Mouse (Mus musculus) liver, postnatal 0 days (tissue): Measurements from ENCODE around the gene Elf2. TPM values are rescaled to one million over a fixed set of nuclear protein-coding genes. Genes with fewer than 3 reads are reported as not detected.
A peak's percentile ranks its signal among the peaks of the same experiment; 100 is the strongest.

Experiments used
- ATAC-seq: fragments of 200-750 bp; cut with Nextera tagmentation; 2 replicates; pipeline ENCODE4 v1.8.0; 2017; ENCODE audit warnings: mild to moderate bottlenecking, moderate library complexity
- DNase-seq: peaks from one replicate; pipeline ENCODE4 v3.0.0-alpha.2; 2016
- H3K27ac ChIP-seq: fragments of 300-500 bp; sonication (generic); 2 replicates; pipeline ENCODE4 v1.5.1; 2014; ENCODE audit warnings: antibody characterized with exemption, moderate library complexity, mild to moderate bottlenecking, low read depth
- H3K27me3 ChIP-seq: fragments of 300-500 bp; sonication (generic); 2 replicates; pipeline ENCODE4 v1.6.1; 2014; ENCODE audit warnings: low read length, control low read depth, mixed read lengths; ENCODE audit not compliant: insufficient read depth
- H3K36me3 ChIP-seq: fragments of 300-500 bp; sonication (generic); replicated peaks from 2 replicates; pipeline ENCODE4 v1.6.1; 2014; ENCODE audit warnings: mild to moderate bottlenecking, control low read depth, low read length, moderate library complexity, mixed read lengths; ENCODE audit not compliant: insufficient read depth
- H3K4me1 ChIP-seq: fragments of 300-500 bp; sonication (generic); 2 replicates; pipeline ENCODE4 v1.6.1; 2014; ENCODE audit warnings: antibody characterized with exemption, mild to moderate bottlenecking, control low read depth; ENCODE audit not compliant: insufficient read depth
- H3K4me2 ChIP-seq: fragments of 300-500 bp; sonication (generic); 2 replicates; pipeline ENCODE4 v1.6.1; 2014; ENCODE audit warnings: low read depth, mild to moderate bottlenecking, low read length, moderate library complexity, mixed read lengths
- H3K4me3 ChIP-seq: fragments of 300-500 bp; sonication (generic); 2 replicates; pipeline ENCODE4 v1.5.1; 2014; ENCODE audit warnings: low read depth, low read length
- H3K9ac ChIP-seq: fragments of 300-500 bp; sonication (generic); replicated peaks from 2 replicates; pipeline ENCODE4 v1.6.1; 2014; ENCODE audit warnings: mild to moderate bottlenecking, moderate library complexity
- H3K9me3 ChIP-seq: fragments of 300-500 bp; sonication (generic); 2 replicates; pipeline ENCODE4 v1.6.1; 2016; ENCODE audit warnings: mild to moderate bottlenecking, control low read depth, low read length, mixed read lengths
- CTCF ChIP-seq: sonication (generic); IDR thresholded peaks from 2 replicates; pipeline ENCODE4 v1.5.1; 2016; ENCODE audit warnings: antibody characterized with exemption, low read depth
- EP300 ChIP-seq: IDR thresholded peaks from 2 replicates; pipeline ENCODE4 v1.6.1; 2016; ENCODE audit warnings: antibody characterized with exemption, low read depth, mild to moderate bottlenecking
- WGBS: fragments of 180-500 bp; shearing (Covaris S2); extraction: QIAGEN DNeasy Blood & Tissue Kit; methylation state at CpG from one replicate; pipeline ENCODE4 v1.1.7; 2014; ENCODE audit not compliant: insufficient replicate concordance; 5-methylcytosine and 5-hydroxymethylcytosine counted together
- polyA plus RNA-seq: library from polyadenylated mRNA; unstranded; fragments of >200 nt; fragmentation: Nextera tagmentation; extraction: Ambion mirVana; gene quantifications from 2 replicates; pipeline ENCODE4 v1.2.1, GENCODE M21; 2015

The Elf2 gene
- polyA plus RNA-seq, 1 experiment from 2014 or later, result 22.1 TPM

DNA sequence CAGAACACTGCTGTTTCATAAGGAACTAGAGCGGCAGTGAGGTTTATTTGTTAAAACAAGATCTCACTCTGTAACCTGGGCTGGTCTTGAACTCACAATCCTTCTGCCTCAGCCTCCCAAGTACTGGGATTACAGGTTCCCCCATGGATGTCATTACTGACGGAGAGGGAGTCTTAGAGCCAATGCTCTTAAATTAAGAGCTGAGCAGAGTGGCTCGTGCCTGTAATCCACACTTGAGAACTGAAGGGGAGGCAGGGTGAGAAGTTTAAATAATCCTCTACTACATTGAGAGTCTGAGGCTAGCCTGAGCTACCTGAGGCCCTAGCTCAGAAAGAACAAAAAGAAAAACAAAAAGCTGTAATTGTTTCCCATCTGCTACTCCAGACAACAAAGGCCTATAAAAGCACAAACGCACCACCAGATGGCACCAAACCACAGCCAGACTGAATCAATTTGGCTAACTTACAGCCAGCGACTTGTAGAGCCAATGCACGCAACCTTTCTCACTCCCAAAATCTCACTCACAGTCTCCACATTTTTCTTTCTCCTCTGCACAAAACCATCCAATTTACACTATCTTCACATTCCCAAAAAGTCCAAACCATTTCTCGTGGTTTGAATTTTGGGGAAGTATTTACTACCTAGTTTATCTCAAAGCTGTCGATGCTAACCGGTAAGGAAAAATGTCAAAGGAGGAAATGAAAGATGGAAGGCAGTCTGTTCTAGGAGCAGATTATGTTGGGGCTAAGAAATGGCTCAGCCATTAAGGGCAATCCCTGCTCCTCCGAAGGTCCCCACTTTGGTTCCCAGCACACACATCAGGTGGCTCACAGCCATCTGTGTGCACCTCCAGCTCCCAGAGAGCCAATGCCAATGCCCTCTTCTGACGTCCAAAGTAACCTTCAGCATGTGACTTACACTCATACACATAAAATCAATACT lies 51.3 kb downstream of the Elf2 start:
- WGBS, result 55% methylated on average over 11 of the region's 11 CpGs
- peak; percentile 49 for ATAC-seq
- Histone ChIP-seq H3K9ac (no peak overlapping the region), H3K4me2 (no peak overlapping the region), H3K4me3 (no peak overlapping the region), H3K27me3 (no peaks in the 10 kb centered on the region), H3K9me3 (no peaks in the 10 kb centered on the region), H3K36me3 (peaks cover 30% of the 10 kb centered on the region), H3K27ac (no peak overlapping the region), H3K4me1 (peaks cover 3% of the 10 kb centered on the region; the same call in 1 of the 2 replicates)
- TF ChIP-seq CTCF (peak; percentile 89), EP300 (no peak)
- DNase-seq, result peak; percentile 82

DNA sequence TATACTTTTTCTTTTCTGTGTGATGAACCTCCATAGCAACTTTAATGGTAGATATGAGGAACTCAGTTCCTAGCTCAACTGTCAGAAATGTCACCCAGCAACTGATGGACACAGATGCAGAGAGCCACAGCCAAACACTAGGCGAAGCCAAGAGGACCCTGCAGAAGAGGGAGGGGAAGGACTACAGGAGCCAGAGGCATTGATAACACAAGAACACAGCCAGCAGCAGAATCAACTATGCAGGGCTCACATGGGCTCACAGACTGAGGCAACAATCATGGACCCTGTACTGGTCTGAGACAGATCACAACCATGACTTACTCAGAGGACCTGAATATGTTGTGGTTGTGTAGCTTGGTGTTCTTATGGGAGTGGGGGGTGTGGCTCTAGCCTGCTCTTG lies 56.1 kb downstream of the Elf2 start:
- Histone ChIP-seq H3K27ac (no peak overlapping the region), H3K27me3 (no peaks in the 10 kb centered on the region), H3K9me3 (no peaks in the 10 kb centered on the region), H3K36me3 (peaks cover 19% of the 10 kb centered on the region), H3K4me2 (no peak overlapping the region), H3K4me3 (no peak overlapping the region), H3K4me1 (peaks cover 1% of the 10 kb centered on the region; the same call in 1 of the 2 replicates), H3K9ac (no peak overlapping the region)
- TF ChIP-seq CTCF (no peak), EP300 (no peak)
- WGBS, result 81% methylated on average over 1 of the region's 1 CpGs
- ATAC-seq (no peak), DNase-seq (no peak)

DNA sequence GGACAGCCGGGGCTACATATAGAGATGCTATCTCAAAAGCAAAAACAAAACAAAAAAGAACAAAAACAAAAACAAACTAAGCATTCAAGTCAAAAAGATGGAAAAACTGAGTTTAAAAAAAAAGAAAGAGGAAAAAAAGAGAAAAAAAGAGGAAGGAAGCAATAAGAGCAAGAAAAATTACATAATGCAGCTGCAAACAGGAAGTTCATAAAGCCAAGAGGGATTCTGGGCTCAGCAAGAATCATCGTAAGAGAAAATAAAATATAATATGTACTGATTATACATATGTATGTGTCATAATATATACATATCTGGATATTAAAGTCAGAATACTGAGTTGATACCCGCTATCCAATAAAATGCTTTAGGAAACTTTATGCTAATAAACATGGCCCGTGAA lies 58.7 kb downstream of the Elf2 start:
- H3K4me3 ChIP-seq, result no peak overlapping the region
- no peak overlapping the region for H3K9ac ChIP-seq
- no peaks in the 10 kb centered on the region for H3K9me3 ChIP-seq
- TF ChIP-seq CTCF (no peak), EP300 (no peak)
- no peaks in the 10 kb centered on the region for H3K27me3 ChIP-seq
- 82% methylated on average over 4 of the region's 4 CpGs for whole genome bisulfite sequencing
- H3K36me3 ChIP-seq, result peaks cover 19% of the 10 kb centered on the region
- H3K27ac ChIP-seq, result no peak overlapping the region
- DNase-seq (no peak), ATAC-seq (no peak)
- H3K4me2 ChIP-seq, result no peak overlapping the region
- H3K4me1 ChIP-seq, result no peaks in the 10 kb centered on the region

DNA sequence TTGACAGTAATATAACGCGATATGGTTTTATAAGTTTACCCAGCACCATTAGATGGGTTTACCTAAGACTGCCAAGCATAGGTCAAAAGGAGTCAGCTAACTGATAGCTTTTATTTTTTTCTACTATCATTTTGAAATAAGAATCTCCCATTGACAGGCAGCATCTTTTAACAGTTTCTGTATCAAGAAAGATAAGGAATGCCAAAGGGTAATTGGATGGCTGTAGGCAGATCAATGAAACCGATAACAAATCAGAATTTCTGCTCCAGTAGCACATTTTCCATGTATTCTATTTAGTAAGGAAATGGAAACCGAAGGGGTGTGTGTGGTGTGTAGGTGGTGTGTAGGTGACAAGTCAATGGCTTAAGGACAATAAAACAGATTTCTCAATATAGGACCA lies 62.0 kb downstream of the Elf2 start:
- no peak for TF ChIP-seq CTCF
- DNase-seq (no peak), ATAC-seq (no peak)
- H3K36me3 ChIP-seq, result 0 out of 2 replicates have a peak, but pooled peaks cover 2% of the 10 kb centered on the region
- H3K27me3 ChIP-seq, result no peaks in the 10 kb centered on the region
- no peak overlapping the region for H3K9ac ChIP-seq
- H3K9me3 ChIP-seq, result no peaks in the 10 kb centered on the region
- no peak overlapping the region for H3K27ac ChIP-seq
- H3K4me3 ChIP-seq, result no peak overlapping the region
- 75% methylated on average over 4 of the region's 4 CpGs for WGBS
- peak overlapping the region; percentile 69; the same call in 1 of the 2 replicates for H3K4me2 ChIP-seq
- peaks cover 9% of the 10 kb centered on the region for H3K4me1 ChIP-seq

DNA sequence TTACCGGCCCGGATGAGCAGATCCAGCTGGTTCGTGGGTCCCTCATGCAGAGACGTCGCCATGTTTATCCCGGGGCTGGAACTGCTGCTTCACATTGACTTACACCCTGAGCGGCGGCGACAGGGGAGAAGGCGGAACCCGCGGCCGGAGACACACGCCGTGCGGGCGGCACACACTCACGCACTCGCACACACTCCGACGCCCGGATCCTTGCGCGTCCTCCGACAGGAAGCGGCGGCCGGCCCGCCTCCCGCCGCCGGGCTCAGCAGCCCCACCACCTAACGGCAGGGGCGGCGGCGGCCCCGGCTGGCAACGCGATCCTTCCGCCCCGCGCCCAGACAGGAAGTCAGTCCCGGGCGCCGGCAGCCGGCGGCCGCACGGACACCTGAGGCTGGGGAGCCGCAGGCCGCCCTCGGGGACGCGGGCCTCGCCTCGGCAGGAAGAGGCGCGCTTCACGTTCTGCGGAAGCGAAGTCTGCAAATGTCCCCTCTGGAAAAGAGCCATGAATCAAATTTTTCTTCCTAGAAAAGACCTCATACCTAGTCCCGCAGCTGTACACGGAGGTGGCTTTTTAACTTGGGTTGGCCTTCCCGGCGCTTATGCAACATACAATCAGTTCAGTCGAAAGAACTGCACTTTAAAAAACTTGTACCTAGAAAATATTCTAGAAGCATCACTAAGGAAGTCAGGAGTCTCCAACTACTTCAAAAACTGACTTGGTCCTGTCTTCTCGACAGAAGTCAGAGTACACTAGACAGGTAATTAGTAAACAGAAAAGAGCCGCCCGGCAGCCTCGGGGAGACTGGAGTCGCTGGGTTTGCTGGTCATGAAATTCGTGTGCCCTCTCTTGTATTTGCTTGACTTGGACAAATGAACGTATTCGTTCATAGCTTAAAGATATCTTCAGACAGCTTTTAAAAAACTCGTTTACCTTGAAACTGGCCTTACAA lies 63.0 kb downstream of the Elf2 start:
- peak overlapping the region; percentile 69 for H3K4me2 ChIP-seq
- TF ChIP-seq CTCF (no peak), EP300 (no peak)
- H3K4me3 ChIP-seq, result peak overlapping the region; percentile 91
- peak; percentile 70 for ATAC-seq
- no peaks in the 10 kb centered on the region for H3K27me3 ChIP-seq
- 1% methylated on average over 75 of the region's 75 CpGs for WGBS
- peaks cover 9% of the 10 kb centered on the region for H3K4me1 ChIP-seq
- H3K9ac ChIP-seq, result peak overlapping the region; percentile 91
- H3K36me3 ChIP-seq, result no peaks in the 10 kb centered on the region
- no peaks in the 10 kb centered on the region for H3K9me3 ChIP-seq
- peak overlapping the region; percentile 99 for H3K27ac ChIP-seq
- peak; percentile 88 for DNase-seq
